Mouse (Mus musculus) neural tube, embryonic 10.5 days (tissue): ENCODE results near the gene Cwf19l1.
A peak's percentile ranks its signal among the peaks of the same experiment; 100 is the strongest.
"Not testable (repeated sequence)": the region's sequence is repeated elsewhere in the genome, so short reads cannot be mapped to it uniquely, and the experiment has no call there.

Experiments
- DNase-seq: peaks from one replicate; pipeline ENCODE4 v3.0.0-alpha.2; 2017; ENCODE audit warnings: low spot score; ENCODE audit errors: extremely low spot score

The Cwf19l1 gene

GRCm38 (mm10) chr19:44135072-44135959 is at the start of gene Cwf19l1:
Gene Cwf19l1 (minus strand): TSS chr19:44135876.
- peak; percentile 94 for DNase-seq

DNA sequence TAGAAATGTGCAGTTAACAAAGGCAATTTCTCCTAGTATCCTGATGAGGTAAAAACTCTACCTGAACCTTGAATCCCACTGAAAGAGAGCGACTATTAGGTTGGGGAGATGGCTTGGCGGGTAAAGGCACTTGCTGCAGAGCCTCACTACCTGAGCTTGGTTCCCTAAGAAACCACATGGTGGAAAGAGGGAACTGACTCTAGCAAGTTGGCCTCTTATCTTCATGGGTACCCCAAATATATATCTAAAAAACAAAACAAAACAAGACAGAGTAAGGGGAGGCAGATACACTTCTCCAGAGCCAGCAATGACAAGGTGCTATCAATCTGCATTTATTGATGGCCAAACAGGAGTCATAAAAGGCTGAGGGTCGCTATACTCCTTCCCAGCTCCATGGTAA is 48.3 kb upstream of the Cwf19l1 start:
- no peak for DNase-seq

DNA sequence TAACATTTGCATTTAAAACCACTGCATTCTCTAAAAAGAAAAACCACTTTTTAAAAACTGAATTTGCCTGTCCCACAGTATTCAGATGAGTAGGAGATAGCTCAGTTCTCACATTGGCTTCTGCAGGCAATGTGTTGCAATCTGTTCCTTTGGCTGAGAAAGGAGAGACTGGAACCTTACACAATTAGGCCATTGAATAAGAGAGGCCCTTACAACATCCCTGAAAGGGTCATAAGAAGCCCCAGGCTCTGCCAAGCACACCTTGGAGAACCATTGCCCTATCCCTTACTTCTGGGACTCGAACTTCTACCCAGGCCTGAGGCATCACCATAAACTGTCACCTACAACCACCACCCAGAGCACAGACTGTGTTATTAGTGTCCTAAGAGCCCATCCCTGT is 44.8 kb upstream of the Cwf19l1 start:
- no peak for DNase-seq

DNA sequence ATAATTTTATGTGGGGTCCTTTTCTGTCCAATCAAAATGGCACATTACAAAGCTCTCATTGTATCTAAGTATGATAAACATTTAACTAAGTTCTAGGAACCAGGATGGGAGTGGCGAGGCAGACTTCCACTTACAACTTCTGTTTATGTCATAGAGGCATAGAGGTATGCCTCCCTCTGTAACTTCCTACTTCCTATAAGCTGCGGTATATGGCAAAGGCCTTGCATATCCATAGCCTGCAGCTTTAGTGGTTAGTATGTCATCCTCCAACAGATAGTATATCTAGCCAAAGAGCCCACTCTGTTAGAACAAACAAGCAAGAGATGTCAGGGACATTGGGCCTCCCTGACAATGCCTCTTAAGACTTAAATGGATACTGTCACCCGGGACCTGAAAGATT is 41.1 kb upstream of the Cwf19l1 start:
- no peak for DNase-seq

DNA sequence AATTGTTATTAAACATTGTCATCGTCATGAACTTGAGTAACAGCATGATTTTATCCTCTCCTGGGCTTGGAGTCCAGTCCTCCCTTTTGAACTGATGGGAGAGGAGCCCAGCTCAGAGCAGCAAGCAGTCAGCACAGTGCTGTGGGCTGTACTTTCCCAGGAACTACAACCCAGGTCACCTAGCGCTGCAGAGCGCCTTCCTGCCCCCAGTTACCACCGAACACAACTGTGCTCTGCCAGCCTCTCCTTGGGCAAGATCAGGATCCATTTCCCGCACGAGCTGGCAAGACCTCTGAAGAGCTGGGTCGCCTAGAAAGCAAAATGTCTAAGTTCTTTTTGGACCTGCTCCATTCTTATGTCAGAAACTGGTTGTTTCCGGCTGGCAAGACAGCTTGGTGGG is 39.2 kb upstream of the Cwf19l1 start:
- DNase-seq: no peak

DNA sequence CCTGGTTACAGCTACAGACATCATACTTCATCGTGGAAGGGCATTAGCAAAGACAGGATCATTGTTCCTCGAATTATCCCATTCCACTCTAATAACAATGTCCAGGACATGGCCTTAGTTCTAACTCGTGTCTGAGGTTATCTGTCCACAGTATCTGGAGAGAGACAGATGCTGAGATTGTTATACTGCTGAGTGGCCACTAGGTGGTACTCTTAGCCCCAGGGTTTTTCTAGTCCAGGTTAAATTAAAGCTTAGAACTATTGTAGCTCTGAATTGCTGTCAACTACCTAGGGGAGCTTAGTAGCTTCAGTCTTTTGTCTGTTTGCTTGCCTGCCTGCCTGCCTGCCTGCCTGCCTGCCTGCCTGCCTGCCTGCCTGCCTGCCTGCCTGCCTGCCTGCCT is 25.8 kb upstream of the Cwf19l1 start:
- DNase-seq: no peak

GRCm38 (mm10) chr19:44159386-44159785 is 23.7 kb upstream of the Cwf19l1 start:
- no peak for DNase-seq

- DNase-seq: no peak
Observed at GRCm38 (mm10) chr19:44157005-44157404, 21.3 kb upstream of the Cwf19l1 start.

GRCm38 (mm10) chr19:44153781-44154180 is 18.1 kb upstream of the Cwf19l1 start:
- DNase-seq: no peak

GRCm38 (mm10) chr19:44148991-44149390 is 13.3 kb upstream of the Cwf19l1 start:
- no peak for DNase-seq

GRCm38 (mm10) chr19:44148345-44148744 is 12.7 kb upstream of the Cwf19l1 start:
- DNase-seq: no peak

- no peak for DNase-seq
Observed at GRCm38 (mm10) chr19:44146951-44147350, 11.3 kb upstream of the Cwf19l1 start.

GRCm38 (mm10) chr19:44146568-44146879 is 10.8 kb upstream of the Cwf19l1 start:
- DNase-seq: no peak

DNA sequence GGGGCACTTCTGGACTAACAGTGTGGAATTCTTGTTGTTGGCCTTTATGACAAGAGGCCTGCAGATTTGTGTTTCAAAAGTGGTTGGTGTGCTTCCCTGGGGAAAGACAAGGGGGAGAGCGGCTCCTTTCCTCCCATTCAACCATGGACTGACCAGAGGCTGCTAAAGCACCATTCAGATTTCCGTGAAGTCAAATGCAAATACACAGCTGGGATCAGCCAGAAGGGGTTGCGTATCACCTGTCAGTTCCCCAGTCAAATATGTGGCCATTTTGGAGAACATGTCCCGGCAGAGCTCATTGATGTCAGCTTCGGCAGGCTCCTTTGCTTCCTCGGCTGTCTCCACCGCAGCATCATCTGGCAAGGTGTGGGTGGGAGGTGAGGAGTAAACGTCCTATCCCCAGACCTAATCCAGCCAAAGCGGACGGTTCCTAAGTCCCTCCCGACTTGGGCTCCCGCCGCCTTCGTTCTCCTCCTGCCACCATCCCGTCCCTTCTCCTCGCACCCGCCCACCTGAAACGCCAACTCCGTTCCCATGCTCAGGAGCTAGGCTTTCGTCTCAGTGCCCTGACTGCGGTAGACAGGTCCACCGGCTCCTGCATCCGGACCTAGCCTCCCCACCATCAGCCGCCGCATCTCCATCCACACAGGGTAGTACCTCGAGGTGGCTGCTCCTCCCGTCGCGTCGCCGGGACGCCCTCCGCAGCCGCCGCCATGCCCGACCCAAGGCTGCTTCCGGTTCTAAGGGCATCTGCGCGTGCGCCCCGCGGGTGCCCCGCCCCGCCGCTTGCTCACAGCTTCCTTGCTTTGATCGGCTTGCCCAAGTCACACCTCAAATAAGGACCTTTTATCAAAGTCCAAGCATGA is 10.3 kb upstream of the Cwf19l1 start, which contains the start of gene Bloc1s2:
Gene Bloc1s2 (minus strand): TSS at position 745 of the 866 bp plus-strand sequence.
- DNase-seq: peak; percentile 84

- DNase-seq: no peak
Observed at GRCm38 (mm10) chr19:44144366-44144765, 8.7 kb upstream of the Cwf19l1 start.

DNA sequence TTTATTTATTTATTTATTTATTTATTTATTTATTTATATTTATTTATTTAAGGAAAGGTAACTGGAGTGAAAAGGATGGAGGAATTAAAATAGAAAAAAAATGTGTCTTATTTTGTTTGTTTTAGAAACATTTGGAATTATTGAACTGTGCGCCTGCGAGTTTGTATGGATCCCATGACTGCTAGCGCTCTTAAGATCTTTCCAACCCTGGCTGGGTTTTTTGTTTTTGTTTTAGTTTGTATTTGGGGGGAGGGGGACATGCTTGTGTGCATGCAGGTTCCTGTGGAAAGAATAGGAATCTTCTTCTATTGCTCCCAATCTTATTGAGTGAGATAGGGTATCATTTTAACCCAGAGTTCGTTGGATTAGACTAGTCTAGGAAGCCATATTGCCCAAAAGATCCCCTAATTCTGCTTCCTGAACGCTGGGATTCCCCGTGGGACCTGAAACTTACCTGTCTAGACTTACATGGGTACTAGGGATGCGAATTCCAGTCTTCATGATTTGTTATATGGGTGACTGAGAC is 347 bp upstream of the Cwf19l1 start:
- no peak for DNase-seq

- DNase-seq: no peak
Observed at GRCm38 (mm10) chr19:44132917-44133316, 2.8 kb downstream of the Cwf19l1 start.

- no peak for DNase-seq
Observed at GRCm38 (mm10) chr19:44128560-44128959, 7.1 kb downstream of the Cwf19l1 start.

- no peak for DNase-seq
Observed at GRCm38 (mm10) chr19:44127729-44128497, 7.8 kb downstream of the Cwf19l1 start.

- no peak for DNase-seq
Observed at GRCm38 (mm10) chr19:44121137-44121536, 14.5 kb downstream of the Cwf19l1 start.

GRCm38 (mm10) chr19:44120686-44121085 is 15.0 kb downstream of the Cwf19l1 start:
- not testable (repeated sequence) for DNase-seq
